Mouse (Mus musculus): ENCODE results near the gene Med21. TPM values are rescaled to one million over a fixed set of nuclear protein-coding genes. Genes with fewer than 3 reads are reported as not detected.

Gene Med21
- polyA plus RNA-seq (2015; fragmentation: Nextera tagmentation; extraction: Ambion mirVana), result 57.6 and 59.1 TPM in 2 replicates

- Histone ChIP-seq H3K27ac (replicated peaks) (peak within 1 kb of the TSS; percentile 88), H3K4me2 (peak within 1 kb of the TSS; percentile 88), H3K9ac (peak within 1 kb of the TSS; percentile 87), H3K4me1 (replicated peaks) (peaks cover 38% of the 10 kb centered on the region), H3K9me3 (replicated peaks) (no peaks in the 10 kb centered on the region), H3K27me3 (no peaks in the 10 kb centered on the region), H3K36me3 (replicated peaks) (no peaks in the 10 kb centered on the region), H3K4me3 (replicated peaks) (peak within 1 kb of the TSS; percentile 80)
- WGBS (ENCODE audit: insufficient replicate concordance), result under 1% methylated on average over 60 of the region's 60 CpGs
- peak; percentile 92 for ATAC-seq (ENCODE audit: insufficient read depth)
Observed at GRCm38 (mm10) chr6:146642276-146643183, at the start of gene Med21, which contains the start of gene Tm7sf3. Med21 (plus strand) TSS chr6:146642547. Tm7sf3 (minus strand) TSS chr6:146642824.

- ATAC-seq (ENCODE audit: insufficient read depth), result no peak
- no peak overlapping the region for H3K27ac ChIP-seq (replicated peaks)
- 85% methylated on average over 4 of the region's 4 CpGs for WGBS (ENCODE audit: insufficient replicate concordance)
- no peaks in the 10 kb centered on the region for H3K27me3 ChIP-seq
- no peaks in the 10 kb centered on the region for H3K4me1 ChIP-seq (replicated peaks)
- H3K9ac ChIP-seq, result no peak overlapping the region
- H3K4me2 ChIP-seq, result no peak overlapping the region
- H3K36me3 ChIP-seq (replicated peaks), result peaks cover 92% of the 10 kb centered on the region
- no peaks in the 10 kb centered on the region for H3K9me3 ChIP-seq (replicated peaks)
- H3K4me3 ChIP-seq (replicated peaks), result no peak overlapping the region
Observed at GRCm38 (mm10) chr6:146602601-146603000, 39.7 kb upstream of the Med21 start.

GRCm38 (mm10) chr6:146603651-146604050 is 38.7 kb upstream of the Med21 start:
- no peak overlapping the region for H3K9ac ChIP-seq
- no peak overlapping the region for H3K27ac ChIP-seq (replicated peaks)
- no peak for ATAC-seq (ENCODE audit: insufficient read depth)
- H3K36me3 ChIP-seq (replicated peaks), result peaks cover 94% of the 10 kb centered on the region
- H3K27me3 ChIP-seq, result no peaks in the 10 kb centered on the region
- 82% methylated on average over 10 of the region's 10 CpGs for WGBS (ENCODE audit: insufficient replicate concordance)
- H3K4me1 ChIP-seq (replicated peaks), result no peaks in the 10 kb centered on the region
- H3K9me3 ChIP-seq (replicated peaks), result no peaks in the 10 kb centered on the region
- H3K4me2 ChIP-seq, result no peak overlapping the region
- H3K4me3 ChIP-seq (replicated peaks), result no peak overlapping the region

- H3K4me3 ChIP-seq (replicated peaks), result peak overlapping the region; percentile 22
Observed at GRCm38 (mm10) chr6:146611385-146611784, 31.0 kb upstream of the Med21 start.

GRCm38 (mm10) chr6:146611897-146612296 is 30.4 kb upstream of the Med21 start:
- Histone ChIP-seq H3K9me3 (replicated peaks) (no peaks in the 10 kb centered on the region), H3K27ac (replicated peaks) (peak overlapping the region; percentile 98), H3K36me3 (replicated peaks) (peaks cover 83% of the 10 kb centered on the region), H3K27me3 (no peaks in the 10 kb centered on the region), H3K9ac (peak overlapping the region; percentile 49; the same call in 1 of the 2 replicates), H3K4me2 (peak overlapping the region; percentile 65), H3K4me1 (replicated peaks) (peaks cover 63% of the 10 kb centered on the region), H3K4me3 (replicated peaks) (peak overlapping the region; percentile 22)
- WGBS (ENCODE audit: insufficient replicate concordance), result 44% methylated on average over 7 of the region's 7 CpGs
- ATAC-seq (ENCODE audit: insufficient read depth), result peak; percentile 88

More at GRCm38 (mm10) chr6:146611385-146611784, 31.0 kb upstream of the Med21 start:
- ATAC-seq (ENCODE audit: insufficient read depth), result peak; percentile 90
- WGBS (ENCODE audit: insufficient replicate concordance), result 18% methylated on average over 6 of the region's 6 CpGs
- Histone ChIP-seq H3K4me1 (replicated peaks) (peaks cover 63% of the 10 kb centered on the region), H3K27ac (replicated peaks) (peak overlapping the region; percentile 98), H3K36me3 (replicated peaks) (peaks cover 83% of the 10 kb centered on the region), H3K9me3 (replicated peaks) (no peaks in the 10 kb centered on the region), H3K4me2 (peak overlapping the region; percentile 65), H3K9ac (peak overlapping the region; percentile 49; the same call in 1 of the 2 replicates), H3K27me3 (no peaks in the 10 kb centered on the region)

GRCm38 (mm10) chr6:146612736-146613135 is 29.6 kb upstream of the Med21 start:
- H3K4me3 ChIP-seq (replicated peaks), result no peak overlapping the region
- peaks cover 83% of the 10 kb centered on the region for H3K36me3 ChIP-seq (replicated peaks)
- no peak overlapping the region for H3K9ac ChIP-seq
- H3K27me3 ChIP-seq, result no peaks in the 10 kb centered on the region
- WGBS (ENCODE audit: insufficient replicate concordance), result 91% methylated on average over 5 of the region's 5 CpGs
- no peak for ATAC-seq (ENCODE audit: insufficient read depth)
- H3K27ac ChIP-seq (replicated peaks), result peak overlapping the region; percentile 98
- no peak overlapping the region for H3K4me2 ChIP-seq
- H3K9me3 ChIP-seq (replicated peaks), result no peaks in the 10 kb centered on the region
- peaks cover 63% of the 10 kb centered on the region for H3K4me1 ChIP-seq (replicated peaks)

- Histone ChIP-seq H3K9me3 (replicated peaks) (no peaks in the 10 kb centered on the region), H3K27ac (replicated peaks) (peak overlapping the region; percentile 98), H3K4me3 (replicated peaks) (no peak overlapping the region), H3K4me1 (replicated peaks) (peaks cover 63% of the 10 kb centered on the region), H3K36me3 (replicated peaks) (peaks cover 83% of the 10 kb centered on the region), H3K4me2 (peak overlapping the region; percentile 56; the same call in 1 of the 2 replicates), H3K27me3 (no peaks in the 10 kb centered on the region), H3K9ac (peak overlapping the region; percentile 29; the same call in 1 of the 2 replicates)
- ATAC-seq (ENCODE audit: insufficient read depth), result no peak
- WGBS (ENCODE audit: insufficient replicate concordance), result 84% methylated on average over 5 of the region's 5 CpGs
Observed at GRCm38 (mm10) chr6:146613907-146614306, 28.4 kb upstream of the Med21 start.

GRCm38 (mm10) chr6:146614541-146614940 is 27.8 kb upstream of the Med21 start:
- H3K4me1 ChIP-seq (replicated peaks), result peaks cover 58% of the 10 kb centered on the region
- WGBS (ENCODE audit: insufficient replicate concordance), result 57% methylated on average over 5 of the region's 5 CpGs
- no peaks in the 10 kb centered on the region for H3K9me3 ChIP-seq (replicated peaks)
- ATAC-seq (ENCODE audit: insufficient read depth), result peak; percentile 64
- H3K4me2 ChIP-seq, result peak overlapping the region; percentile 56
- H3K4me3 ChIP-seq (replicated peaks), result no peak overlapping the region
- H3K27ac ChIP-seq (replicated peaks), result peak overlapping the region; percentile 98
- H3K36me3 ChIP-seq (replicated peaks), result peaks cover 82% of the 10 kb centered on the region
- H3K27me3 ChIP-seq, result no peaks in the 10 kb centered on the region
- peak overlapping the region; percentile 29; the same call in 1 of the 2 replicates for H3K9ac ChIP-seq

- WGBS (ENCODE audit: insufficient replicate concordance), result 92% methylated on average over 8 of the region's 8 CpGs
- no peaks in the 10 kb centered on the region for H3K27me3 ChIP-seq
- no peak overlapping the region for H3K4me2 ChIP-seq
- no peak overlapping the region for H3K9ac ChIP-seq
- H3K4me1 ChIP-seq (replicated peaks), result peaks cover 44% of the 10 kb centered on the region
- ATAC-seq (ENCODE audit: insufficient read depth), result no peak
- H3K4me3 ChIP-seq (replicated peaks), result no peak overlapping the region
- no peak overlapping the region; the same call in 1 of the 2 replicates for H3K27ac ChIP-seq (replicated peaks)
- peaks cover 83% of the 10 kb centered on the region for H3K36me3 ChIP-seq (replicated peaks)
- H3K9me3 ChIP-seq (replicated peaks), result no peaks in the 10 kb centered on the region
Observed at GRCm38 (mm10) chr6:146615891-146616290, 26.5 kb upstream of the Med21 start.

GRCm38 (mm10) chr6:146616670-146617069 is 25.7 kb upstream of the Med21 start:
- H3K4me2 ChIP-seq, result no peak overlapping the region
- no peak overlapping the region; the same call in 1 of the 2 replicates for H3K27ac ChIP-seq (replicated peaks)
- H3K4me3 ChIP-seq (replicated peaks), result no peak overlapping the region
- peaks cover 39% of the 10 kb centered on the region for H3K4me1 ChIP-seq (replicated peaks)
- no peak overlapping the region for H3K9ac ChIP-seq
- 88% methylated on average over 2 of the region's 2 CpGs for WGBS (ENCODE audit: insufficient replicate concordance)
- H3K27me3 ChIP-seq, result no peaks in the 10 kb centered on the region
- peaks cover 91% of the 10 kb centered on the region for H3K36me3 ChIP-seq (replicated peaks)
- H3K9me3 ChIP-seq (replicated peaks), result no peaks in the 10 kb centered on the region
- no peak for ATAC-seq (ENCODE audit: insufficient read depth)

GRCm38 (mm10) chr6:146628123-146628522 is 14.2 kb upstream of the Med21 start:
- Histone ChIP-seq H3K36me3 (replicated peaks) (peaks cover 40% of the 10 kb centered on the region), H3K4me1 (replicated peaks) (peaks cover 59% of the 10 kb centered on the region), H3K9ac (no peak overlapping the region), H3K4me2 (no peak overlapping the region), H3K4me3 (replicated peaks) (no peak overlapping the region), H3K27ac (replicated peaks) (no peak overlapping the region), H3K9me3 (replicated peaks) (no peaks in the 10 kb centered on the region), H3K27me3 (no peaks in the 10 kb centered on the region)
- ATAC-seq (ENCODE audit: insufficient read depth), result no peak
- WGBS (ENCODE audit: insufficient replicate concordance), result 74% methylated on average over 3 of the region's 3 CpGs

Data from liver, embryonic 15.5 days (tissue).